Mouse (Mus musculus) fat pad, adult 2 months (tissue): Measurements from ENCODE around the gene Bicdl2.

Experiments
- DNase-seq: peaks from one replicate; pipeline ENCODE4 v3.0.0-alpha.2; 2011; ENCODE audit warnings: low read depth, low spot score; ENCODE audit errors: extremely low read depth

Bicdl2 gene

GRCm38 (mm10) chr17:23705525-23706104 is 45.3 kb downstream of the Bicdl2 start:
- no peak for DNase-seq

GRCm38 (mm10) chr17:23706212-23706611 is 45.9 kb downstream of the Bicdl2 start:
- no peak for DNase-seq

- no peak for DNase-seq
Observed at GRCm38 (mm10) chr17:23717003-23717402, 56.7 kb downstream of the Bicdl2 start.
